Mouse (Mus musculus) forebrain, embryonic 12.5 days (tissue): Measurements from ENCODE around the gene Tdrd7. TPM values are rescaled to one million over a fixed set of nuclear protein-coding genes. Genes with fewer than 3 reads are reported as not detected.

ENCODE experiments used
- ATAC-seq: fragments of 200-750 bp; cut with Nextera tagmentation; 2 replicates; pipeline ENCODE4 v1.8.0; 2017; ENCODE audit warnings: moderate TSS enrichment; ENCODE audit not compliant: low FRiP score
- H3K27ac ChIP-seq: fragments of 300-500 bp; sonication (generic); 2 replicates; pipeline ENCODE4 v1.5.1; 2016; ENCODE audit warnings: mild to moderate bottlenecking
- H3K27me3 ChIP-seq: fragments of 300-500 bp; sonication (generic); 2 replicates; pipeline ENCODE4 v1.6.1; 2016; ENCODE audit warnings: mild to moderate bottlenecking
- H3K36me3 ChIP-seq: fragments of 300-500 bp; sonication (generic); replicated peaks from 2 replicates; pipeline ENCODE4 v1.6.1; 2016; ENCODE audit warnings: mild to moderate bottlenecking
- H3K4me1 ChIP-seq: fragments of 300-500 bp; sonication (generic); 2 replicates; pipeline ENCODE4 v1.6.1; 2016
- H3K4me2 ChIP-seq: fragments of 300-500 bp; sonication (generic); 2 replicates; pipeline ENCODE4 v1.6.1; 2016; ENCODE audit warnings: mild to moderate bottlenecking, moderate library complexity
- H3K4me3 ChIP-seq: fragments of 300-500 bp; sonication (generic); replicated peaks from 2 replicates; pipeline ENCODE4 v1.5.1; 2016; ENCODE audit warnings: mild to moderate bottlenecking
- H3K9ac ChIP-seq: fragments of 300-500 bp; sonication (generic); 2 replicates; pipeline ENCODE4 v1.6.1; 2016; ENCODE audit warnings: mild to moderate bottlenecking
- H3K9me3 ChIP-seq: fragments of 300-500 bp; sonication (generic); 2 replicates; pipeline ENCODE4 v1.6.1; 2016
- WGBS: fragments of 180-500 bp; shearing (Covaris S2); methylation state at CpG from one replicate; pipeline ENCODE4 v1.1.7; 2016; 5-methylcytosine and 5-hydroxymethylcytosine counted together
- polyA plus RNA-seq: library from polyadenylated mRNA; unstranded; fragments of >200 nt; fragmentation: Nextera tagmentation; extraction: Ambion mirVana; gene quantifications from 2 replicates; pipeline ENCODE4 v1.2.1, GENCODE M21; 2016

The Tdrd7 gene
- polyA plus RNA-seq, 1 experiment from 2014 or later = 14.3 TPM

DNA sequence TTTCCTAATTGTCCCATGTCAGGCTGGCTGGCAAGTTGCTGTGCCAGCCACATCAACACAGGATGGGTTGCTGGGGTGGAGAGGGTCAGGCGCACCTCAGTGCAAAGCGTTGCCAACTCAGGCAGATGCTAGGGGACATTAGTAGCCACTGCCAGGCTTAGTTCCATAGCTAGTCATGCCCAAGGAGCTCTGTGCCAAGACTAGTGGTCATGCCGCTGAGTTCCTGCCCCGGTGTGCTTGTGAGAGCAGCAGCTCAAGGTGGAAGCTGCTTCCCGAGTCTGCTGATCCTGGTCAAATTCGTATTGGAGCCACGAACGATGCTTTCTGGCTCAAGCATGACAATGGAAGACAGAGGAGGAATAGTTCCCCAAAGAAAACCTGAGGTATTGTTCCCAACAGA, 9.0 kb upstream of the Tdrd7 start:
- Histone ChIP-seq H3K9ac (no peak overlapping the region), H3K27ac (no peak overlapping the region), H3K4me3 (no peak overlapping the region), H3K27me3 (no peaks in the 10 kb centered on the region; the same call in 1 of the 2 replicates), H3K36me3 (no peaks in the 10 kb centered on the region), H3K4me2 (no peak overlapping the region), H3K4me1 (no peaks in the 10 kb centered on the region), H3K9me3 (no peaks in the 10 kb centered on the region)
- 95% methylated on average over 8 of the region's 8 CpGs for WGBS
- no peak for ATAC-seq

DNA sequence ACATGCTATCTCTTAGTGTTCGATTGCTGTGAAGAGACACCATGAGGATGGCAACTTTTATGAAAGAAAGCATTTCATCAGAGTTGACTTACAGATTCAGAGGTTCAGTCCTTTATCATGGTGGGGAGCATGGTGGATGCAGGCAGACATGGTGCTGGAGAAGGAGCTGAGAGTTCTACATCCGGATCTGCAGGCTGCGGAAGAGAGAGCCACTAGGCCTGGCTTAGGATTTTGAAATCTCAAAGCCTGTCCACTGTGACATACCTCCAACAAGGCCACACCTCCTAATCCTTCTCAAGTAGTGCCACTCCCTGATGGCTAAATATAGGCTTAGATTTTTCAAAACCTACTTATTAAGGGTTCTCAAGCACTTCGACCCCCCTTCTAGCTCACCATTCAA, 8.4 kb upstream of the Tdrd7 start:
- no peak overlapping the region for H3K9ac ChIP-seq
- no peaks in the 10 kb centered on the region for H3K4me1 ChIP-seq
- no peak overlapping the region for H3K4me3 ChIP-seq
- H3K4me2 ChIP-seq = no peak overlapping the region
- 95% methylated on average over 4 of the region's 4 CpGs for WGBS
- H3K9me3 ChIP-seq = no peaks in the 10 kb centered on the region
- ATAC-seq = no peak
- no peak overlapping the region for H3K27ac ChIP-seq
- H3K36me3 ChIP-seq = no peaks in the 10 kb centered on the region
- no peaks in the 10 kb centered on the region; the same call in 1 of the 2 replicates for H3K27me3 ChIP-seq

DNA sequence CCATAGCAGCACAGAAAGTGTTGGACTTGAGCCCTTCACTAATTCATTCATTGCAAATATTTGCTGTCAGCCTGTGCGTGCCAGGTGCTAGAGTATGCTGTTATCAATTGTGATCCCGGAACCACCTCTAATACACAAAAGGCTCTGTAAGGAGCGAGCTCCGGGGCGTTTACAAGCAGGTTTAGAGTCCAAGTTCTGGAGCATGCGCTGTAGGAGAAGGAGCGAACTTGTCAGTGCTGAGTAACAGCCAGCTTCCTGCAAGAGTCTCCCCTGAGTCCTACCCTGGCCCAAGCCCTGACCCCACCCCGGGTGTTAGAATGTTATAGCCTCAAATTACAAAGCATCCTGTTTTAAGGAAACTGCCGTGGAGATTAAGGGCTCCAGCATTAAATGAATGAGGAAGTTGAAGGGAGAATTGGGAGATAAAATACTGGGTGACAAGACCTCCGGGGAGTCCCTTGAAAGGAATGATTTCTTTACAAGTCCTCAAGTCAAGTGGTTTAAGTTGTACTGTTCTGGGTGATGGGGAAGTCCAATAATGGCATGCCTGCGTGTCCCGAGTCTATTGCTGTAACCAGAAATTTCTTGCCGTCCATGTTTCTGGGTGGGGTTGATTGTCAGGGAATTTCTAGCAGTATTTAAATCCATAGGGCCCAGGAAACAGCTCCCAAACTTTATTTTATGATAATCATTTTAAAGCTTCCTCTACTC, 758 bp downstream of the Tdrd7 start:
- no peak overlapping the region for H3K4me3 ChIP-seq
- H3K4me2 ChIP-seq = no peak overlapping the region
- H3K27ac ChIP-seq = no peak overlapping the region
- no peaks in the 10 kb centered on the region for H3K9me3 ChIP-seq
- peaks cover 28% of the 10 kb centered on the region for H3K4me1 ChIP-seq
- no peak overlapping the region for H3K9ac ChIP-seq
- WGBS = 34% methylated on average over 13 of the region's 13 CpGs
- H3K36me3 ChIP-seq = no peaks in the 10 kb centered on the region
- H3K27me3 ChIP-seq = peaks cover 19% of the 10 kb centered on the region
- no peak for ATAC-seq

DNA sequence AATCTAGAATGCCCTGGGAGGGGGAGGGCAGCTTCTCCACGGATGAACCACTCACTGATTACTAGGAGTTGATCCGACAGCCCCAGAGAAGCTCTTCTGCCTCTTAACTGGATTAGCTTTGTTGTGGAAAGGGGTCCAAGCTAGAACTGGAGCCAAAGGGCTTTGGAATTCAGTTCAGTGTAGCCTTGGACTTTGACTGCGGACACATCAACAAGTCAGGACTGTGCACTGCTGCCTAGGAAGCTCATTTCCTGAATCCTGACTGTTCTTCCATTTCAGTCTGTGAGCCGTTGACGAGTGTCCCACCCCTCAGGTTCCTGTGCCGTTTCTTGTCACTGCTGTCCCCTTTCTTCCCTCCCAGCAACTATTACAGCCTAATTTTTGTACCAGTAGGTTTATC, 1.6 kb downstream of the Tdrd7 start:
- Histone ChIP-seq H3K27me3 (peaks cover 22% of the 10 kb centered on the region), H3K4me2 (no peak overlapping the region), H3K4me1 (peaks cover 28% of the 10 kb centered on the region), H3K36me3 (no peaks in the 10 kb centered on the region), H3K27ac (no peak overlapping the region), H3K9me3 (no peaks in the 10 kb centered on the region), H3K9ac (no peak overlapping the region), H3K4me3 (no peak overlapping the region)
- ATAC-seq = no peak
- 12% methylated on average over 6 of the region's 6 CpGs for WGBS

DNA sequence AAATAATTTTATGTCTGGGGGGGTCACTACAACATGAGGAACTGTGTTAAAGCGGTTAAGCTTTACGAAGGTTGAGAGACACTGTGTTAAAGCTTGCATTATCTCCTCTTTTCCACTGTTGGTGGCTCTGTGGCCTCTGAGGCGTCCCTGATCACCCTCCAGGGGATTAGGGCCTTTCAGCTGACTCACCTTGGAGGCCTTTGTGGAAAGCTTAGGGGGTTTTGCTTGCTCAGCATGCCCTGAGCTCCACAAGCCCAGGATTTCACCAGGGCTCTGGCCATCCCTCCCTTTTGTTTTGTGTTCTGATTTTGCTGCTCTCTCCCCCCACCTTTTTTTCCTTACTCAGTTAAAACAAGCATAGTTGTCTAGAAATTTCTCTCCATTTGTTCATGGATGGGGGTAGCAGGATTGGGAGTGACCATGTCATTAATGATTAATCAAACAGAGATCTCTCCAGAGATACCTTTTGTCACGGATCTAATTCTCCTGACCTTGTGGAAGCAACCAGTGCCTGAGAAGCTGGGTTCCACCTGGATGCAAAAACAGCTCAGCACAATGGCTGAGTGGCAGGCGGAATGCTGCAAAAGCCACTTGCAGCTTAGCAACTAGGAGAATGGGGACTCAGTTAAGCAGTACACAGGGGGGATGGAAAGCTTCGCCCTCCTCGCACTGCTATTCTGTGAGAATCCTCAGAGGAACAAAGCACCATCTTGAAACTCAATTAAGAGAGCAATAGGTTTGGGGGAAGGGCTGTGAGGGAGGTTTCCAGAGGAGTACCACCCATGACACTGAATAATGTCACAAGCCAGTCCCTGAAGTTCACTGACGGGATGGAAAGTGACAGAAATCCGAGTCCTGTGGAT, 2.6 kb downstream of the Tdrd7 start:
- 0 out of 2 replicates have a peak overlapping the region, but pooled peaks have one; percentile 27 for H3K27ac ChIP-seq
- WGBS = 12% methylated on average over 9 of the region's 9 CpGs

DNA sequence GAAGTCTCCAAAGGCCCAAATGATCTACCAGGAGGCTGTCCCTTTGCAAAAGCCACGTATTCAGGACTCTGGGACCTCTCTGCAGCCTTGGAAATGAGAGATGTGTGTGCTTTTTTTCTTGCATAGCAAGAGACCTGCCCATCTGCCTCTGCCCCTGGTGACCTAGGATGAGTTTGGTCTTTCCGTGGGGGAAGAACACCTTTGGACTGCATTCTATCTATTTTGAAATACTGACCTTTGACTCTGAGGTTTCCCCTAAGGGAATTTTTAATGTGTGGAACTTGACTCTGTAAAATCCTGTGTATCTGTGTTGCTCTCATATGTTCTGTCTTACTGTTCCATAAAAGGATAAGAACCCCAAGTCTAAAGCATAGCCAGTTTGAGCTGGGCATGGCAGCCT, 3.9 kb downstream of the Tdrd7 start:
- 76% methylated on average over 2 of the region's 2 CpGs for WGBS
- no peak overlapping the region for H3K4me3 ChIP-seq
- ATAC-seq = no peak
- H3K36me3 ChIP-seq = no peaks in the 10 kb centered on the region
- H3K9ac ChIP-seq = no peak overlapping the region
- peaks cover 39% of the 10 kb centered on the region for H3K4me1 ChIP-seq
- no peak overlapping the region for H3K4me2 ChIP-seq
- peaks cover 30% of the 10 kb centered on the region for H3K27me3 ChIP-seq
- H3K9me3 ChIP-seq = no peaks in the 10 kb centered on the region
- no peak overlapping the region for H3K27ac ChIP-seq

More for the DNA sequence above, 2.6 kb downstream of the Tdrd7 start:
- Histone ChIP-seq H3K27me3 (peaks cover 23% of the 10 kb centered on the region), H3K9me3 (no peaks in the 10 kb centered on the region), H3K36me3 (no peaks in the 10 kb centered on the region), H3K4me2 (0 out of 2 replicates have a peak overlapping the region, but pooled peaks have one; percentile 1), H3K4me1 (peaks cover 30% of the 10 kb centered on the region), H3K9ac (no peak overlapping the region), H3K4me3 (no peak overlapping the region)
- 0 out of 2 replicates have a peak, but pooled peaks have one; percentile 17 for ATAC-seq

DNA sequence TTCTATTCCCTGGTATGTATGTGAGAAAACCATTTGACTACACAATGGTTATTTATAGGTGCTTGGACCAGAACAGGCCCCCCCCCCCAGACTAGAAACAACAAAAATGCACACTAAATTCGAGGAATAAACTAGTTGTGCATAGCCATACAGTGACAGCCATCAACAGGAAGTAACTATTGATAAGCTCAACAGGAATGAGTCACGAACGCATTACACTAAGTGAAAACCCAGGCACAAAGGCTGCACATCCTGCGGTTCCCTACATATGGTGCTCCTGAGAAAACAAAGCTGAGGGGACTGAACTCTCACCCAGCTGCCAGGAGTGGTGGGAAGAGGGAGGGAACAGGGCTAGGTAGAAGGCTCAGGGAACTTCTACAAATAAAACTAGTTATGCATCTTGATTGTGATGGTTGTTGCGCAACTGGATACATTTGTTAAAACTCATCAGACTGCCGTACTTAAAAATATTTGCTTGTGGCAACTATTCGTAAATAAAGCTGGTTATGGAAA, 5.0 kb downstream of the Tdrd7 start:
- peaks cover 25% of the 10 kb centered on the region for H3K27me3 ChIP-seq
- no peaks in the 10 kb centered on the region for H3K9me3 ChIP-seq
- no peak overlapping the region for H3K4me2 ChIP-seq
- H3K4me3 ChIP-seq = no peak overlapping the region
- H3K4me1 ChIP-seq = peaks cover 39% of the 10 kb centered on the region
- 71% methylated on average over 7 of the region's 7 CpGs for WGBS
- H3K9ac ChIP-seq = no peak overlapping the region
- no peaks in the 10 kb centered on the region for H3K36me3 ChIP-seq
- ATAC-seq = no peak
- no peak overlapping the region for H3K27ac ChIP-seq

DNA sequence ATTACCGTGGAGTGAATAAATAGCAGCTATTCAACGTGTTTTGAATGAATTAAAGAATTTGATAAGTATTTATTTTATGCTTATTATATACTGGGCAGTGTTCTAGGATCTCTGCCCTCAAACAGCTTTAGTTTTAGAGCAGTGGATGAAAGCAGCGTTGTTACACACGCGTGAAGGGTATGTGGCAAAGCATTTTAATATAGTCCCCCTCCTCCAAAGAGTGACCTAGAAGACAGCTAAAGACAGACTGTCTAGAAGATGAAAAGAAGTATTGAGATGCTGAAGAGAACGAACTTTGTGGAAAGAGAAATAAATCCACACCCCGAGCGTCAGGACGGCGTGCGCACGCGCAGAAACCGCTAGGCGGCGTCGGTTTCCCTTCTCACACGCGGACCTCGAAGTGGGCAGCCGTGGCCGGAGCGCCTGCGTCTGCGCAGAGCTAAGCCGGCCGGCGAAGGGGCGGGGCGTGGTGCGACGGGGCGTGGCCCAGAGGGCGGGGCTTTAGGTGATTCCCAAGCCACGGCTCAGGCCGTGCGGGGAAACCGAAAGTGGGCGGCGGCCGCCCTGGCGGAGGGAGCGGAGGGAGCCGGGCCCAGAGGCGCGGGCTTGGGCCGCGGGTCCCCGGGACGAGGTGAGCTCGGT, 6.8 kb downstream of the Tdrd7 start:
- Histone ChIP-seq H3K27ac (no peak overlapping the region), H3K9ac (peak overlapping the region; percentile 65), H3K27me3 (peaks cover 23% of the 10 kb centered on the region), H3K36me3 (no peaks in the 10 kb centered on the region), H3K4me2 (peak overlapping the region; percentile 72), H3K9me3 (no peaks in the 10 kb centered on the region), H3K4me3 (peak overlapping the region; percentile 87), H3K4me1 (peaks cover 29% of the 10 kb centered on the region)
- WGBS = 3% methylated on average over 51 of the region's 51 CpGs
- ATAC-seq = peak; percentile 97

DNA sequence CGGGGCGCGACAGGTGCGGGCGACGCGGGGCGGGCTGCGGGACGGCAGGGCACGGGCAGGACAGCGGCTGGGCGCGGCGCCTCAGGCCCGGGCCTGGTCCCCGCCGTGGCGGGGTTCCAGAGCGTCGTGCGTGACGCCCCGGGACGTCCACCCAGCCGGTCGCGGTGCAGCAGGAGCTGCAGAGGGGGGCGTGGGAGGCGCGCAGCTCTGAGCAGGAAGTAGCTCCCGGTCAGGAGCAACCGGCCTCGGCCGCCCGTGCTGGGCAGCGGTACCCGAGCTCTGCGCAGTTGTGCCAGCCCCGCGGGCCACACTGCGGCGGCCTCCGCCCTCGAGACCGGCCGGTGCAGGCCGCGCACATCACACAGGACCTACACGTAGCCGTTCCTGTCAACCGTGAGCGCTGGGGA, 7.3 kb downstream of the Tdrd7 start:
- H3K4me2 ChIP-seq = peak overlapping the region; percentile 72
- peaks cover 23% of the 10 kb centered on the region for H3K27me3 ChIP-seq
- WGBS = 1% methylated on average over 50 of the region's 53 CpGs
- H3K9me3 ChIP-seq = no peaks in the 10 kb centered on the region
- H3K36me3 ChIP-seq = no peaks in the 10 kb centered on the region
- H3K9ac ChIP-seq = peak overlapping the region; percentile 65
- ATAC-seq = peak; percentile 68; the same call in 1 of the 2 replicates
- no peak overlapping the region for H3K27ac ChIP-seq
- peak overlapping the region; percentile 87 for H3K4me3 ChIP-seq
- H3K4me1 ChIP-seq = peaks cover 24% of the 10 kb centered on the region

DNA sequence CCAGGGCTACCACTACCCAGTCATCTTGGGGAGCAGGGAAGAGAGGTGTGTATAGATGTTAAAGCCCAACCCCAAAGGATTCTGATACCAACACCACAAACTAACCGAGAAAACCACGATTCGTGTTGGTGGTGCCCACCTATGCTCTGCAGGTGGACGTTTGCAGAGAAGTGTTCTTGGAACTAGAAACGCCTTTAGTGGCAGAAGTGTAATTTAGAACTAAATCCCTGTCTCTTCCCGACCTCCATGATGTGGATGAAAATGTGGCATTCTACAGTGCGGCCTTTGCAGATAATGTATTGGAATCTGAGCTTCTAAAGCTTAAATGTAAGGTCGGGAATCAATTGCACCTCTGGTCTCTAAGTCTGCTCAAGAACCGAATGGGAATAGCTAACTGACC, 7.8 kb downstream of the Tdrd7 start:
- no peaks in the 10 kb centered on the region for H3K36me3 ChIP-seq
- H3K4me3 ChIP-seq = peak overlapping the region; percentile 87
- peak overlapping the region; percentile 72 for H3K4me2 ChIP-seq
- H3K9ac ChIP-seq = peak overlapping the region; percentile 65
- ATAC-seq = no peak
- H3K27ac ChIP-seq = no peak overlapping the region
- peaks cover 23% of the 10 kb centered on the region for H3K27me3 ChIP-seq
- H3K4me1 ChIP-seq = peaks cover 19% of the 10 kb centered on the region
- 17% methylated on average over 9 of the region's 9 CpGs for WGBS
- H3K9me3 ChIP-seq = no peaks in the 10 kb centered on the region

DNA sequence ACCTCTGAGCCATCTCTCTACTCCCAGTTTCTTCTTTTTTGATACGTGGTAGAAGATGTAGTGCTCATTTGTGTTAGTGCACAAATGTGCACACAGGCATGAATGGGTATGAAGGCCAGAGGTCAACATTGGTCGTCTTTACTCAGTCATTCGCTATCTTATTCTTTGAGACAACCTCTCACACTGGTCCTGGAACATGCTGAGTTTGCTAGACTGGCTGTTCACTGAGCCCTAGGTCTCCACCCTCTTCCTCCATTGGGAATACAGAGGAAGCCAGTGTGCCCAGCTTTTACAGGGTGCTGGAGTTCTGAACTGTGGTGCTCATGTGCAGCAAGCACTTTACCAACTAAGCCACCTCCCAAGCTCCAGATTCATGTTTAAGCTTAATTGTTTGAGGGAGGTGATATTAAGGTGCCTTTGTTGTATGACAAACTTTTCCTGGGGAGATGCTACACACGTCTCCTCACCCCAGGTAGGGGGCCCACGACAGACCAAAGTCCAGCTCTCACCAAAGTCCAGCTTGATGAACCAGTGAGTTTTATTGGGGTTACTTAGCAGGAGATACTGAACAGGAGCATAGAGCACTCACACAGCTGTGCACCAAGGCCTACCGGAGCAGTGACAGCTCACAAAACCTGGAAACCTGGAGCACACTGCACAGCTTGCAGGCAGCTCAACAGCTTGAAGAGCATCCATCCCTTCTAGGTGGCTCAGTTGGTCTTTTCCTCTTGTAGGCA, 12.0 kb downstream of the Tdrd7 start:
- Histone ChIP-seq H3K4me3 (no peak overlapping the region), H3K27me3 (peaks cover 12% of the 10 kb centered on the region), H3K4me1 (peaks cover 11% of the 10 kb centered on the region), H3K36me3 (no peaks in the 10 kb centered on the region), H3K4me2 (no peak overlapping the region), H3K27ac (no peak overlapping the region), H3K9me3 (no peaks in the 10 kb centered on the region), H3K9ac (no peak overlapping the region)
- ATAC-seq = no peak
- 86% methylated on average over 6 of the region's 6 CpGs for WGBS
